Mouse (Mus musculus) liver, adult 2 months (tissue): ENCODE measurements around the gene Frmd4a.

Experiments used
- CTCF ChIP-seq: fragments of 200-500 bp; IDR thresholded peaks from 2 replicates; pipeline ENCODE4 v1.5.1; 2011; ENCODE audit warnings: low read depth, low read length, control low read depth
- POLR2A ChIP-seq: fragments of 200-500 bp; IDR thresholded peaks from 2 replicates; pipeline ENCODE4 v1.6.1; 2011; ENCODE audit warnings: low read length, control low read depth; ENCODE audit not compliant: insufficient read depth; ENCODE audit errors: extremely low read depth

DNA sequence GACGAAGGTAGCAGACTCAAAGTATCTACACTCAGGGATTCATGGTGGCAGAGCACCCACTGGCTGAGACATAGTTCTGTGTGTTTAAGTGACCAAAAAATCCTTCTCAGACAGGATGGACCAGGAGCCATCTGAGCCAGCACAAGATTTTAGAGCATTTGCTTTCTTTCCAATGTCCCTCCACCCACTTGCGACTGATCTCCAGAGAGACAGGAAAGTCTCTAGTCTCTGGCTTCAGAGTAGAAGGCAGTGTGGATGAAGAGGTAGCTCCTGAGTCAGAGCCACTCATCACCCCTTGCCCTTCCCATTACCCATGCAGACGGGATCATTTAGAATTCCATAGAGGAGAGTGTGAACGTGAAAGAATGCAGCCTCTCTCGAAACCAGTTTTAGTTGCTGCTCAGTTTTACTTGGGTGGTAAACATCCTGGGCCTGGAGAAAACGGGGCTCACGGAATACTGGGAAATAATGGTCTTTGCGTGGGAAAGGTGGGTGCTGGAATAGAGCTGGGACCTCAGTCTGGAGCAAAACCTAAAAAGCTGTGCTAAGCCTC, 541.2 kb downstream of the Frmd4a start:
- no peak for TF ChIP-seq POLR2A
- TF ChIP-seq CTCF, result no peak
